Comparison of ENCODE assay signal across 9 mouse cellular contexts in genomic region chr3:31022895-31023436, GRCm38 (mm10). TPM values are rescaled to one million over a fixed set of nuclear protein-coding genes. Genes with fewer than 3 reads are reported as not detected.
DNase-seq lines count a peak whose midpoint lies in the region; ATAC-seq and TF ChIP-seq lines count a peak whose summit lies in the region.
"Had no signal": no experiment of that assay in that cellular context is flagged by ENCODE, and none has a peak within 500 bp of the region (broad histone marks: within the 10 kb centered on the region; RNA-seq: fewer than 3 reads in every experiment).

No protein-coding gene starts in this region.

- no peaks in the 10 kb centered on the region for H3K27me3 ChIP-seq in embryonic facial prominence, embryonic 11.5 days (ENCODE audit: control insufficient read depth, insufficient read depth, low read length)
- no peaks in the 10 kb centered on the region for H3K27me3 ChIP-seq in hindbrain, postnatal 0 days (ENCODE audit: insufficient read depth, low read length)
- H3K27me3 ChIP-seq in lung, embryonic 14.5 days (ENCODE audit: insufficient read depth, low read length) = no peaks in the 10 kb centered on the region
- H3K27me3 ChIP-seq in cerebellum, adult 2 months (ENCODE audit: control insufficient read depth, insufficient read depth, low read length) = no peaks in the 10 kb centered on the region
- H3K27me3 ChIP-seq in forebrain, embryonic 13.5 days = no peaks in the 10 kb centered on the region
- H3K27me3 ChIP-seq: neural tube, embryonic 12.5 days had no signal

- no peak overlapping the region for H3K4me3 ChIP-seq in embryonic facial prominence, embryonic 11.5 days (ENCODE audit: low read depth, low read length)
- no peak overlapping the region for H3K4me3 ChIP-seq in hindbrain, postnatal 0 days (ENCODE audit: low read length)
- no peak overlapping the region for H3K4me3 ChIP-seq in lung, embryonic 14.5 days (ENCODE audit: low read depth, low read length)
- H3K4me3 ChIP-seq in cerebellum, adult 2 months (replicated peaks; ENCODE audit: insufficient read depth, low read depth, low read length) = no peak overlapping the region
- H3K4me3 ChIP-seq in forebrain, embryonic 13.5 days = no peak overlapping the region
- H3K4me3 ChIP-seq: neural tube, embryonic 12.5 days had no signal

- no peak for TF ChIP-seq POLR2A in cerebellum, adult 2 months (IDR thresholded peaks at IDR 0.05; ENCODE audit: borderline replicate concordance, insufficient read depth, low read length)

- no peaks in the 10 kb centered on the region for H3K4me1 ChIP-seq in embryonic facial prominence, embryonic 11.5 days (ENCODE audit: control insufficient read depth, insufficient read depth, low read length)
- H3K4me1 ChIP-seq in hindbrain, postnatal 0 days (ENCODE audit: insufficient read depth, low read length) = no peaks in the 10 kb centered on the region
- H3K4me1 ChIP-seq in lung, embryonic 14.5 days (ENCODE audit: insufficient read depth) = no peaks in the 10 kb centered on the region
- H3K4me1 ChIP-seq in cerebellum, adult 2 months (ENCODE audit: control insufficient read depth, insufficient read depth, low read length) = no peaks in the 10 kb centered on the region
- H3K4me1 ChIP-seq in forebrain, embryonic 13.5 days = no peaks in the 10 kb centered on the region

- no peaks in the 10 kb centered on the region for H3K36me3 ChIP-seq in embryonic facial prominence, embryonic 11.5 days (replicated peaks; ENCODE audit: control insufficient read depth, insufficient read depth, low read depth, low read length)
- H3K36me3 ChIP-seq in hindbrain, postnatal 0 days (ENCODE audit: insufficient read depth, low read length) = no peaks in the 10 kb centered on the region
- peaks cover 24% of the 10 kb centered on the region for H3K36me3 ChIP-seq in lung, embryonic 14.5 days (ENCODE audit: insufficient read depth)
- H3K36me3 ChIP-seq in forebrain, embryonic 13.5 days (ENCODE audit: poor library complexity, severe bottlenecking) = peaks cover 10% of the 10 kb centered on the region; the same call in 1 of the 2 replicates

- DNase-seq in NIH3T3 (ENCODE audit: low read depth) = peak; percentile 82
- DNase-seq in embryonic facial prominence, embryonic 11.5 days (ENCODE audit: low spot score) = peak; percentile 63
- no peak for DNase-seq in hindbrain, postnatal 0 days (ENCODE audit: low spot score)
- peak; percentile 66 for DNase-seq in lung, embryonic 14.5 days
- no peak for DNase-seq in ovary, postnatal 36 days (ENCODE audit: low spot score)
- no peak for DNase-seq in cerebellum, adult 2 months
- no peak for DNase-seq in left cerebral cortex, adult 11 months (ENCODE audit: low spot score)

- H3K27ac ChIP-seq in embryonic facial prominence, embryonic 11.5 days (replicated peaks; ENCODE audit: low read depth, low read length) = peak overlapping the region; percentile 38; the same call in 1 of the 2 replicates
- no peak overlapping the region for H3K27ac ChIP-seq in hindbrain, postnatal 0 days
- H3K27ac ChIP-seq in lung, embryonic 14.5 days (ENCODE audit: low read depth) = peak overlapping the region; percentile 73
- no peak overlapping the region for H3K27ac ChIP-seq in cerebellum, adult 2 months (ENCODE audit: insufficient read depth, low read length)
- no peak overlapping the region for H3K27ac ChIP-seq in forebrain, embryonic 13.5 days
- H3K27ac ChIP-seq: neural tube, embryonic 12.5 days had no signal

- no peak overlapping the region; the same call in 1 of the 2 replicates for H3K9ac ChIP-seq in embryonic facial prominence, embryonic 11.5 days (replicated peaks; ENCODE audit: low read length)
- H3K9ac ChIP-seq in hindbrain, postnatal 0 days (replicated peaks; ENCODE audit: low read length) = no peak overlapping the region
- H3K9ac ChIP-seq in lung, embryonic 14.5 days = 0 out of 2 replicates have a peak overlapping the region, but pooled peaks have one; percentile 6
- H3K9ac ChIP-seq in forebrain, embryonic 13.5 days = no peak overlapping the region
- H3K9ac ChIP-seq: neural tube, embryonic 12.5 days had no signal

- WGBS in embryonic facial prominence, embryonic 11.5 days = 24% methylated on average over 7 of the region's 7 CpGs
- WGBS in hindbrain, postnatal 0 days = 36% methylated on average over 7 of the region's 7 CpGs
- WGBS in lung, embryonic 14.5 days = 33% methylated on average over 7 of the region's 7 CpGs
- WGBS in cerebellum, adult 2 months = 57% methylated on average over 7 of the region's 7 CpGs
- WGBS in forebrain, embryonic 13.5 days = 58% methylated on average over 7 of the region's 7 CpGs

- H3K9me3 ChIP-seq in embryonic facial prominence, embryonic 11.5 days (replicated peaks; ENCODE audit: control insufficient read depth, low read length) = no peaks in the 10 kb centered on the region
- no peaks in the 10 kb centered on the region for H3K9me3 ChIP-seq in hindbrain, postnatal 0 days (ENCODE audit: low read length)
- H3K9me3 ChIP-seq in lung, embryonic 14.5 days (ENCODE audit: low read depth, low read length) = no peaks in the 10 kb centered on the region
- H3K9me3 ChIP-seq in forebrain, embryonic 13.5 days (replicated peaks) = no peaks in the 10 kb centered on the region
- H3K9me3 ChIP-seq: neural tube, embryonic 12.5 days had no signal

- no peak overlapping the region for H3K4me2 ChIP-seq in embryonic facial prominence, embryonic 11.5 days (ENCODE audit: low read depth, low read length)
- H3K4me2 ChIP-seq in hindbrain, postnatal 0 days (ENCODE audit: low read depth, low read length) = no peak overlapping the region
- no peak overlapping the region for H3K4me2 ChIP-seq in lung, embryonic 14.5 days
- H3K4me2 ChIP-seq in forebrain, embryonic 13.5 days = no peak overlapping the region
- H3K4me2 ChIP-seq: neural tube, embryonic 12.5 days had no signal

- no peak for TF ChIP-seq CTCF in hindbrain, postnatal 0 days (IDR thresholded peaks at IDR 0.05; ENCODE audit: low read depth)
- no peak for TF ChIP-seq CTCF in lung, embryonic 14.5 days (IDR thresholded peaks at IDR 0.05; ENCODE audit: low read depth)
- TF ChIP-seq CTCF in cerebellum, adult 2 months (IDR thresholded peaks at IDR 0.05; ENCODE audit: borderline replicate concordance, insufficient read depth, low read depth, low read length) = no peak

- ATAC-seq in embryonic facial prominence, embryonic 11.5 days (replicated peaks; ENCODE audit: insufficient number of reproducible peaks, low FRiP score, low TSS enrichment, low read depth) = peak; percentile 85
- 0 out of 2 replicates have a peak, but pooled peaks have one; percentile 18 for ATAC-seq in hindbrain, postnatal 0 days
- ATAC-seq in lung, embryonic 14.5 days (ENCODE audit: insufficient read depth) = peak; percentile 92
- ATAC-seq in forebrain, embryonic 13.5 days = no peak

RNA-seq across cellular contexts. Expression of gene Prkci, which starts 27.4 kb away (rescaled TPM):
- 51.4 and 57.1 TPM in 2 replicates for polyA plus RNA-seq in embryonic facial prominence, embryonic 11.5 days (2014; fragmentation: Nextera tagmentation; extraction: Ambion mirVana)
- 35.0 and 45.2 TPM in 2 replicates for total RNA-seq in hindbrain, postnatal 0 days (2014; rRNA removed)
- 20.5 and 20.8 TPM in 2 replicates for polyA plus RNA-seq in hindbrain, postnatal 0 days (2015; fragmentation: Nextera tagmentation; extraction: Ambion mirVana)
- polyA plus RNA-seq in lung, embryonic 14.5 days (2014; fragmentation: Nextera tagmentation; extraction: Ambion mirVana) = 65.6 and 67.1 TPM in 2 replicates
- polyA plus RNA-seq in cerebellum, adult 2 months (2012; rRNA removed) = 36.5 and 42.9 TPM in 2 replicates
- 22.1 and 22.8 TPM in 2 replicates for polyA plus RNA-seq in forebrain, embryonic 13.5 days (2015; fragmentation: Nextera tagmentation; extraction: Ambion mirVana)

RNA-seq across cellular contexts. Expression of gene Phc3, which starts 53.8 kb away (rescaled TPM):
- 4.0 and 4.4 TPM in 2 replicates for polyA plus RNA-seq in embryonic facial prominence, embryonic 11.5 days (2014; fragmentation: Nextera tagmentation; extraction: Ambion mirVana)
- total RNA-seq in hindbrain, postnatal 0 days (2014; rRNA removed) = 25.8 and 27.4 TPM in 2 replicates
- polyA plus RNA-seq in hindbrain, postnatal 0 days (2015; fragmentation: Nextera tagmentation; extraction: Ambion mirVana) = 6.4 and 7.4 TPM in 2 replicates
- polyA plus RNA-seq in lung, embryonic 14.5 days (2014; fragmentation: Nextera tagmentation; extraction: Ambion mirVana) = 7.5 and 7.8 TPM in 2 replicates
- 25.9 and 30.1 TPM in 2 replicates for polyA plus RNA-seq in cerebellum, adult 2 months (2012; rRNA removed)
- 6.4 and 7.1 TPM in 2 replicates for polyA plus RNA-seq in forebrain, embryonic 13.5 days (2015; fragmentation: Nextera tagmentation; extraction: Ambion mirVana)

Comparison
In these comparisons a context has a peak if more than half of its experiments do, and no peak if none do; other contexts are left out.
1. DNase-seq: peak in NIH3T3 (single experiment), embryonic facial prominence, embryonic 11.5 days (single experiment) and lung, embryonic 14.5 days (single experiment); none in hindbrain, postnatal 0 days (single experiment), ovary, postnatal 36 days (single experiment), cerebellum, adult 2 months (0 of 2) and left cerebral cortex, adult 11 months (single experiment).
2. H3K27ac ChIP-seq: peak in embryonic facial prominence, embryonic 11.5 days (single experiment) and lung, embryonic 14.5 days (single experiment); none in hindbrain, postnatal 0 days (single experiment), cerebellum, adult 2 months (single experiment) and forebrain, embryonic 13.5 days (single experiment).